ENCODE assay signal across 9 mouse cellular contexts in the genomic region with DNA sequence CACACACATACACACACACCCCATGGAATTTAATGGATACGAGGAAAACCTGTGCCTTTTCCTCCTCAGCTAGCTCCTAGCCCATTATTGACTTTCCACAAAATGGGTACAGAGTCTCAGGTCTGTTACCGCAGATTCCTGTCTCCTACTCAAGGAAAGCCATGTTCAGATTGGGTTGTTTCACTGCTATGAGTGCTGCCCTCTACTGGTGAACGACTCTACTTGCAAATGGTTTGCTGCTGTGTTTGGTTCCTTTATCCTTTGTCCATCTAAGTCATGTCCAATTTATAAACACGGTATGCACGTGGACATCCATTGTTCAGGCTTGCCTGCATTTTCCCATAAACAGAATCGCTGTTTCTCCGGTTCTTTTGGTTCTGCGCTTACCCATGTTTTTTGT.
DNase-seq lines count a peak whose midpoint lies in the region; ATAC-seq and TF ChIP-seq lines count a peak whose summit lies in the region.
"Had no signal": no experiment of that assay in that cellular context is flagged by ENCODE, and none has a peak within 500 bp of the region (broad histone marks: within the 10 kb centered on the region; RNA-seq: fewer than 3 reads in every experiment).

No protein-coding gene starts in this region.

- H3K9ac ChIP-seq in heart, adult 2 months (ENCODE audit: low read depth, low read length), result no peak overlapping the region
- H3K9ac ChIP-seq in midbrain, postnatal 0 days (replicated peaks; ENCODE audit: low read length, poor library complexity, severe bottlenecking), result no peak overlapping the region
- no peak overlapping the region for H3K9ac ChIP-seq in midbrain, embryonic 16.5 days (ENCODE audit: low read depth, low read length)
- H3K9ac ChIP-seq in stomach, postnatal 0 days (ENCODE audit: low read length), result no peak overlapping the region
- H3K9ac ChIP-seq: embryonic facial prominence, embryonic 12.5 days had no signal

- no peak overlapping the region for H3K4me2 ChIP-seq in midbrain, postnatal 0 days (ENCODE audit: low read depth, low read length, poor library complexity, severe bottlenecking)
- H3K4me2 ChIP-seq in midbrain, embryonic 16.5 days (ENCODE audit: low read length), result no peak overlapping the region
- no peak overlapping the region for H3K4me2 ChIP-seq in stomach, postnatal 0 days (replicated peaks; ENCODE audit: low read depth)
- H3K4me2 ChIP-seq: embryonic facial prominence, embryonic 12.5 days had no signal

- DNase-seq in heart, adult 2 months, result no peak
- DNase-seq in heart, adult 9 months (ENCODE audit: low spot score in 2 of 2), result no peak
- DNase-seq in midbrain, postnatal 0 days (ENCODE audit: low spot score), result peak; percentile 55
- peak; percentile 22 to 53 for DNase-seq in kidney, postnatal 4 days
- DNase-seq in stomach, postnatal 0 days (ENCODE audit: low spot score), result peak; percentile 22
- no peak for DNase-seq in frontal cortex, postnatal 14 days (ENCODE audit: low spot score in 2 of 2)

- H3K4me3 ChIP-seq in heart, adult 2 months, result no peak overlapping the region
- H3K4me3 ChIP-seq in midbrain, postnatal 0 days (ENCODE audit: low read depth, low read length), result no peak overlapping the region
- H3K4me3 ChIP-seq in midbrain, embryonic 16.5 days (ENCODE audit: low read depth, low read length), result no peak overlapping the region
- H3K4me3 ChIP-seq in bone marrow, adult 2 months (replicated peaks; ENCODE audit: control insufficient read depth, low read depth, low read length), result no peak overlapping the region
- no peak overlapping the region for H3K4me3 ChIP-seq in stomach, postnatal 0 days (ENCODE audit: low read depth, low read length)
- H3K4me3 ChIP-seq: embryonic facial prominence, embryonic 12.5 days had no signal

- H3K4me1 ChIP-seq in heart, adult 2 months (ENCODE audit: control insufficient read depth, insufficient read depth, low read length), result no peaks in the 10 kb centered on the region
- no peaks in the 10 kb centered on the region for H3K4me1 ChIP-seq in midbrain, postnatal 0 days (ENCODE audit: insufficient read depth, low read length)
- no peaks in the 10 kb centered on the region for H3K4me1 ChIP-seq in midbrain, embryonic 16.5 days (ENCODE audit: control insufficient read depth, insufficient read depth, low read length)
- H3K4me1 ChIP-seq in bone marrow, adult 2 months (ENCODE audit: control insufficient read depth, insufficient read depth, low read length), result no peaks in the 10 kb centered on the region
- no peaks in the 10 kb centered on the region for H3K4me1 ChIP-seq in stomach, postnatal 0 days (replicated peaks; ENCODE audit: control insufficient read depth, insufficient read depth)
- H3K4me1 ChIP-seq: embryonic facial prominence, embryonic 12.5 days had no signal

- no peak overlapping the region for H3K27ac ChIP-seq in heart, adult 2 months
- no peak overlapping the region for H3K27ac ChIP-seq in midbrain, postnatal 0 days (ENCODE audit: low read depth, low read length)
- H3K27ac ChIP-seq in midbrain, embryonic 16.5 days (ENCODE audit: low read length), result no peak overlapping the region
- no peak overlapping the region for H3K27ac ChIP-seq in bone marrow, adult 2 months (ENCODE audit: control insufficient read depth, insufficient read depth, low read depth, low read length, poor library complexity)
- H3K27ac ChIP-seq in stomach, postnatal 0 days (replicated peaks), result no peak overlapping the region
- H3K27ac ChIP-seq: embryonic facial prominence, embryonic 12.5 days had no signal

- intact Hi-C loops in heart, adult 2 months (cut with DNase I), result loop anchor here (5.0 kb wide), 1 partner anchor 142 kb away; the partner anchor contains the start of gene Acsl4

- no peak for ATAC-seq in midbrain, postnatal 0 days (ENCODE audit: low FRiP score)
- no peak for ATAC-seq in midbrain, embryonic 16.5 days
- ATAC-seq in stomach, postnatal 0 days (ENCODE audit: low FRiP score, low TSS enrichment), result no peak

- H3K79me2 ChIP-seq in heart, adult 2 months (replicated peaks; ENCODE audit: control insufficient read depth, insufficient read depth, low read length), result no peaks in the 10 kb centered on the region

- H3K27me3 ChIP-seq in heart, adult 2 months (ENCODE audit: control insufficient read depth, insufficient read depth, low read length), result no peaks in the 10 kb centered on the region
- no peaks in the 10 kb centered on the region for H3K27me3 ChIP-seq in midbrain, postnatal 0 days (ENCODE audit: insufficient read depth, low read length)
- H3K27me3 ChIP-seq in midbrain, embryonic 16.5 days (ENCODE audit: control insufficient read depth, insufficient read depth, low read depth, low read length), result no peaks in the 10 kb centered on the region
- no peaks in the 10 kb centered on the region for H3K27me3 ChIP-seq in stomach, postnatal 0 days (ENCODE audit: control insufficient read depth, insufficient read depth, low read length)
- H3K27me3 ChIP-seq: embryonic facial prominence, embryonic 12.5 days had no signal

- 34% methylated on average over 8 of the region's 8 CpGs for WGBS in heart, adult 2 months
- WGBS in midbrain, postnatal 0 days, result 44% methylated on average over 8 of the region's 8 CpGs
- WGBS in midbrain, embryonic 16.5 days, result 39% methylated on average over 8 of the region's 8 CpGs
- 28% methylated on average over 8 of the region's 8 CpGs for WGBS in bone marrow, adult 2 months
- 31% methylated on average over 8 of the region's 8 CpGs for WGBS in stomach, postnatal 0 days

- TF ChIP-seq POLR2A in heart, adult 2 months (IDR thresholded peaks at IDR 0.05; ENCODE audit: insufficient read depth, low read depth, low read length), result no peak
- no peak for TF ChIP-seq POLR2A in bone marrow, adult 2 months (IDR thresholded peaks at IDR 0.05; ENCODE audit: borderline replicate concordance, control insufficient read depth, low read depth, low read length)

- no peaks in the 10 kb centered on the region for H3K36me3 ChIP-seq in heart, adult 2 months (ENCODE audit: control insufficient read depth, insufficient read depth, low read length)
- H3K36me3 ChIP-seq in midbrain, postnatal 0 days (ENCODE audit: insufficient read depth, low read length), result no peaks in the 10 kb centered on the region
- no peaks in the 10 kb centered on the region for H3K36me3 ChIP-seq in midbrain, embryonic 16.5 days (ENCODE audit: control insufficient read depth, insufficient read depth, low read length)
- H3K36me3 ChIP-seq in stomach, postnatal 0 days (ENCODE audit: control insufficient read depth, insufficient read depth, low read length), result no peaks in the 10 kb centered on the region
- H3K36me3 ChIP-seq: embryonic facial prominence, embryonic 12.5 days had no signal

- no peaks in the 10 kb centered on the region for H3K9me3 ChIP-seq in midbrain, postnatal 0 days (ENCODE audit: low read length)
- H3K9me3 ChIP-seq in midbrain, embryonic 16.5 days (replicated peaks; ENCODE audit: control insufficient read depth, low read length, poor library complexity, severe bottlenecking), result no peaks in the 10 kb centered on the region
- no peaks in the 10 kb centered on the region for H3K9me3 ChIP-seq in stomach, postnatal 0 days (ENCODE audit: control insufficient read depth, low read length)
- H3K9me3 ChIP-seq: embryonic facial prominence, embryonic 12.5 days had no signal

- peak; percentile 87 for TF ChIP-seq CTCF in heart, adult 2 months (IDR thresholded peaks at IDR 0.05)
- TF ChIP-seq CTCF in midbrain, postnatal 0 days (IDR thresholded peaks at IDR 0.05), result peak; percentile 72
- peak; percentile 38; the same call in 1 of the 2 replicates for TF ChIP-seq CTCF in bone marrow, adult 2 months (IDR thresholded peaks at IDR 0.05; ENCODE audit: control insufficient read depth, insufficient read depth, low read length)
- peak; percentile 80 for TF ChIP-seq CTCF in stomach, postnatal 0 days (IDR thresholded peaks at IDR 0.05; ENCODE audit: low read depth)

- TF ChIP-seq EP300 in heart, adult 2 months (IDR thresholded peaks at IDR 0.05; ENCODE audit: insufficient read depth, low read depth, low read length), result no peak
- no peak for TF ChIP-seq EP300 in stomach, postnatal 0 days (optimal IDR thresholded peaks at IDR 0.05)

Comparison
In these comparisons a context has a peak if more than half of its experiments do, and no peak if none do; other contexts are left out.
1. DNase-seq: peak in midbrain, postnatal 0 days (single experiment), kidney, postnatal 4 days (2 of 2) and stomach, postnatal 0 days (single experiment); none in heart, adult 2 months (0 of 2), heart, adult 9 months (0 of 2) and frontal cortex, postnatal 14 days (0 of 2).
2. Peak in every context shown above with its lines, with median percentiles within 50 percentile points of each other: CTCF ChIP-seq.